Mouse (Mus musculus) embryonic facial prominence, embryonic 13.5 days (tissue): ENCODE results near the gene Ptprn. TPM values are rescaled to one million over a fixed set of nuclear protein-coding genes. Genes with fewer than 3 reads are reported as not detected.

Experiments
- ATAC-seq: fragments of 200-750 bp; cut with Nextera tagmentation; 2 replicates; pipeline ENCODE4 v1.8.0; 2017; ENCODE audit warnings: low read depth; ENCODE audit not compliant: insufficient number of reproducible peaks, insufficient read depth, low FRiP score, low TSS enrichment
- H3K27ac ChIP-seq: fragments of 300-500 bp; sonication (generic); 2 replicates; pipeline ENCODE4 v1.5.1; 2015; ENCODE audit warnings: moderate library complexity, mild to moderate bottlenecking, inconsistent platforms
- H3K27me3 ChIP-seq: fragments of 300-500 bp; sonication (generic); 2 replicates; pipeline ENCODE4 v1.6.1; 2015; ENCODE audit warnings: mild to moderate bottlenecking, inconsistent platforms
- H3K36me3 ChIP-seq: fragments of 300-500 bp; sonication (generic); 2 replicates; pipeline ENCODE4 v1.6.1; 2015; ENCODE audit warnings: mild to moderate bottlenecking, inconsistent platforms
- H3K4me1 ChIP-seq: fragments of 300-500 bp; sonication (generic); 2 replicates; pipeline ENCODE4 v1.6.1; 2015; ENCODE audit warnings: inconsistent platforms
- H3K4me2 ChIP-seq: fragments of 300-500 bp; sonication (generic); 2 replicates; pipeline ENCODE4 v1.6.1; 2015; ENCODE audit warnings: moderate library complexity, mild to moderate bottlenecking, inconsistent platforms
- H3K4me3 ChIP-seq: fragments of 300-500 bp; sonication (generic); 2 replicates; pipeline ENCODE4 v1.5.1; 2015; ENCODE audit warnings: mild to moderate bottlenecking, inconsistent platforms
- H3K9ac ChIP-seq: fragments of 300-500 bp; sonication (generic); 2 replicates; pipeline ENCODE4 v1.6.1; 2015; ENCODE audit warnings: mild to moderate bottlenecking, inconsistent platforms
- H3K9me3 ChIP-seq: fragments of 300-500 bp; sonication (generic); 2 replicates; pipeline ENCODE4 v1.6.1; 2016; ENCODE audit warnings: inconsistent platforms
- WGBS: fragments of 180-500 bp; shearing (Covaris S2); methylation state at CpG from one replicate; pipeline ENCODE4 v1.1.7; 2015; ENCODE audit warnings: mixed read lengths; 5-methylcytosine and 5-hydroxymethylcytosine counted together
- polyA plus RNA-seq: library from polyadenylated mRNA; unstranded; fragments of >200 nt; fragmentation: Nextera tagmentation; extraction: Ambion mirVana; gene quantifications from 2 replicates; pipeline ENCODE4 v1.2.1, GENCODE M21; 2015

Ptprn gene
- polyA plus RNA-seq, 1 experiment from 2014 or later: 0.37 TPM

- Histone ChIP-seq H3K27me3 (peaks cover 16% of the 10 kb centered on the region), H3K36me3 (no peaks in the 10 kb centered on the region), H3K4me3 (peak overlapping the region; percentile 29), H3K9me3 (no peaks in the 10 kb centered on the region), H3K27ac (no peak overlapping the region), H3K9ac (peak overlapping the region; percentile 44), H3K4me2 (peak overlapping the region; percentile 58), H3K4me1 (peaks cover 25% of the 10 kb centered on the region)
- no peak for ATAC-seq
- 6% methylated on average over 21 of the region's 22 CpGs for WGBS
Observed at GRCm38 (mm10) chr1:75251112-75251970, 13.0 kb downstream of the Ptprn start.

GRCm38 (mm10) chr1:75250498-75250897 lies 13.8 kb downstream of the Ptprn start:
- Histone ChIP-seq H3K27ac (no peak overlapping the region), H3K9ac (no peak overlapping the region), H3K4me1 (peaks cover 25% of the 10 kb centered on the region), H3K9me3 (no peaks in the 10 kb centered on the region), H3K4me3 (no peak overlapping the region), H3K27me3 (peaks cover 16% of the 10 kb centered on the region), H3K4me2 (no peak overlapping the region), H3K36me3 (no peaks in the 10 kb centered on the region)
- WGBS: 38% methylated on average over 3 of the region's 3 CpGs
- no peak for ATAC-seq

GRCm38 (mm10) chr1:75248041-75248772 lies 16.1 kb downstream of the Ptprn start:
- 41% methylated on average over 9 of the region's 9 CpGs for WGBS

GRCm38 (mm10) chr1:75247071-75247930 lies 17.0 kb downstream of the Ptprn start:
- H3K9ac ChIP-seq: peak overlapping the region; percentile 16; the same call in 1 of the 2 replicates
- peaks cover 25% of the 10 kb centered on the region for H3K4me1 ChIP-seq
- WGBS: 78% methylated on average over 16 of the region's 16 CpGs
- no peak overlapping the region for H3K27ac ChIP-seq
- no peak for ATAC-seq
- H3K4me2 ChIP-seq: no peak overlapping the region
- peaks cover 3% of the 10 kb centered on the region for H3K27me3 ChIP-seq
- H3K9me3 ChIP-seq: no peaks in the 10 kb centered on the region
- H3K36me3 ChIP-seq: peaks cover 21% of the 10 kb centered on the region
- H3K4me3 ChIP-seq: no peak overlapping the region

More at GRCm38 (mm10) chr1:75248041-75248772, 16.1 kb downstream of the Ptprn start:
- ATAC-seq: no peak
- peaks cover 12% of the 10 kb centered on the region for H3K36me3 ChIP-seq
- H3K4me3 ChIP-seq: no peak overlapping the region
- H3K4me2 ChIP-seq: no peak overlapping the region
- peaks cover 25% of the 10 kb centered on the region for H3K4me1 ChIP-seq
- 0 out of 2 replicates have a peak overlapping the region, but pooled peaks have one; percentile 11 for H3K9ac ChIP-seq
- no peak overlapping the region for H3K27ac ChIP-seq
- peaks cover 12% of the 10 kb centered on the region for H3K27me3 ChIP-seq
- no peaks in the 10 kb centered on the region for H3K9me3 ChIP-seq

- no peak for ATAC-seq
- Histone ChIP-seq H3K9ac (no peak overlapping the region), H3K4me1 (peaks cover 14% of the 10 kb centered on the region), H3K27me3 (no peaks in the 10 kb centered on the region), H3K36me3 (peaks cover 41% of the 10 kb centered on the region), H3K4me2 (no peak overlapping the region), H3K4me3 (no peak overlapping the region), H3K27ac (no peak overlapping the region), H3K9me3 (no peaks in the 10 kb centered on the region)
- 15% methylated on average over 4 of the region's 4 CpGs for WGBS
Observed at GRCm38 (mm10) chr1:75244836-75245235, 19.5 kb downstream of the Ptprn start.

GRCm38 (mm10) chr1:75244175-75244826 lies 20.0 kb downstream of the Ptprn start:
- Histone ChIP-seq H3K9ac (no peak overlapping the region), H3K27me3 (no peaks in the 10 kb centered on the region), H3K4me3 (no peak overlapping the region), H3K4me2 (no peak overlapping the region), H3K36me3 (peaks cover 47% of the 10 kb centered on the region), H3K9me3 (no peaks in the 10 kb centered on the region), H3K27ac (no peak overlapping the region), H3K4me1 (peaks cover 14% of the 10 kb centered on the region)
- WGBS: 86% methylated on average over 12 of the region's 12 CpGs
- ATAC-seq: no peak

- no peak overlapping the region for H3K27ac ChIP-seq
- no peak overlapping the region for H3K4me3 ChIP-seq
- no peaks in the 10 kb centered on the region for H3K9me3 ChIP-seq
- ATAC-seq: no peak
- peaks cover 12% of the 10 kb centered on the region for H3K4me1 ChIP-seq
- H3K9ac ChIP-seq: no peak overlapping the region
- WGBS: 85% methylated on average over 14 of the region's 14 CpGs
- peaks cover 51% of the 10 kb centered on the region for H3K36me3 ChIP-seq
- H3K4me2 ChIP-seq: no peak overlapping the region
- H3K27me3 ChIP-seq: no peaks in the 10 kb centered on the region
Observed at GRCm38 (mm10) chr1:75243411-75243810, 20.9 kb downstream of the Ptprn start.

GRCm38 (mm10) chr1:75239591-75239990 lies 24.7 kb downstream of the Ptprn start:
- H3K4me2 ChIP-seq: no peak overlapping the region
- H3K9me3 ChIP-seq: no peaks in the 10 kb centered on the region
- H3K27me3 ChIP-seq: no peaks in the 10 kb centered on the region
- no peak overlapping the region for H3K4me3 ChIP-seq
- ATAC-seq: no peak
- H3K4me1 ChIP-seq: peaks cover 14% of the 10 kb centered on the region
- no peak overlapping the region for H3K9ac ChIP-seq
- WGBS: 84% methylated on average over 10 of the region's 10 CpGs
- H3K27ac ChIP-seq: no peak overlapping the region
- H3K36me3 ChIP-seq: peaks cover 51% of the 10 kb centered on the region

- peak within 1 kb of the TSS; percentile 80 for H3K27ac ChIP-seq
- H3K4me3 ChIP-seq: peak within 1 kb of the TSS; percentile 72
- peak within 1 kb of the TSS; percentile 91 for H3K9ac ChIP-seq
- peak within 1 kb of the TSS; percentile 93 for H3K4me2 ChIP-seq
- H3K9me3 ChIP-seq: no peaks in the 10 kb centered on the region
- H3K4me1 ChIP-seq: peaks cover 18% of the 10 kb centered on the region
- peak; percentile 82 for ATAC-seq
- peaks cover 22% of the 10 kb centered on the region for H3K36me3 ChIP-seq
- under 1% methylated on average over 63 of the region's 64 CpGs for WGBS
- H3K27me3 ChIP-seq: peaks cover 6% of the 10 kb centered on the region; the same call in 1 of the 2 replicates
Observed at GRCm38 (mm10) chr1:75236117-75237050, 27.9 kb downstream of the Ptprn start, which contains the start of gene Dnajb2. TSS of gene Dnajb2 (plus strand) at chr1:75236406.

GRCm38 (mm10) chr1:75234606-75235005 lies 29.7 kb downstream of the Ptprn start:
- Histone ChIP-seq H3K4me2 (no peak overlapping the region), H3K36me3 (peaks cover 7% of the 10 kb centered on the region; the same call in 1 of the 2 replicates), H3K27me3 (peaks cover 12% of the 10 kb centered on the region; the same call in 1 of the 2 replicates), H3K9me3 (no peaks in the 10 kb centered on the region), H3K4me1 (peaks cover 18% of the 10 kb centered on the region), H3K4me3 (no peak overlapping the region), H3K9ac (no peak overlapping the region), H3K27ac (no peak overlapping the region)
- no peak for ATAC-seq
- 2% methylated on average over 8 of the region's 8 CpGs for WGBS
